Mouse (Mus musculus): ENCODE measurements around the gene Vrk3.

- no peak for TF ChIP-seq CTCF (IDR thresholded peaks at IDR 0.05; ENCODE audit: low read depth, low read length)
- no peak for TF ChIP-seq TAL1 (conservative IDR thresholded peaks at IDR 0.05; ENCODE audit: low read depth, low read length)
These were observed 6.9 kb upstream of the Vrk3 start for GRCm38 (mm10) chr7:44741361-44741760.
